Mouse (Mus musculus) cerebellum, adult 11-12 months (tissue): ENCODE data around the gene Csf2rb2.
A peak's percentile ranks its signal among the peaks of the same experiment; 100 is the strongest.

ENCODE experiments used
- DNase-seq: peaks from one replicate; pipeline ENCODE4 v3.0.0; 2022

Csf2rb2 gene

DNA sequence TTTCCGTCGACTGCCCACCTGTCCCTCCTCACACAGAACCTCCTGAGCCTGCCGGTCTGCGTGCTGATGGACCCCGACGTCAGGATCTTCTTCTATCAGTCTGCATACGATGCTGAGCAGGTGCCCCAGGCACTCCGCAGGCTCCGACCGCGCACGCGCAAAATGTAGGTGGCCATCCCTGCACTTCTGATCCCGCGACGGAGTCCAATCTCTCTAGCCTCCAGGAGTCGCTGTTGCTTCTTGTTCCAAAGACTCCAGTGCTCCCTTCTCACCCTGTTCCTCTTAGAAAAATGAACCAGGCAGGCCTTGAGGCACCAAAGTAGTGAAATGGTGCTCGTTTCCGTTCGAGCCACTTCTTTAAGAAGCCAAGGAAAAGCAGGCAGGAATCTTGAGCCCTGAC lies 50.8 kb downstream of the Csf2rb2 start:
- DNase-seq: peak; percentile 48

- no peak for DNase-seq
These were observed 57.1 kb downstream of the Csf2rb2 start for GRCm38 (mm10) chr15:78248410-78248809.

GRCm38 (mm10) chr15:78247659-78248058 lies 57.9 kb downstream of the Csf2rb2 start:
- DNase-seq: no peak

- no peak for DNase-seq
These were observed 59.1 kb downstream of the Csf2rb2 start for GRCm38 (mm10) chr15:78246143-78247116.

GRCm38 (mm10) chr15:78244695-78245492 lies 60.6 kb downstream of the Csf2rb2 start, which contains the start of gene Ncf4:
Ncf4 (plus strand) TSS chr15:78244801.
- DNase-seq: no peak

- no peak for DNase-seq
These were observed 61.7 kb downstream of the Csf2rb2 start for GRCm38 (mm10) chr15:78243774-78244173.

- DNase-seq: no peak
These were observed 62.5 kb downstream of the Csf2rb2 start for GRCm38 (mm10) chr15:78243061-78243460.

DNA sequence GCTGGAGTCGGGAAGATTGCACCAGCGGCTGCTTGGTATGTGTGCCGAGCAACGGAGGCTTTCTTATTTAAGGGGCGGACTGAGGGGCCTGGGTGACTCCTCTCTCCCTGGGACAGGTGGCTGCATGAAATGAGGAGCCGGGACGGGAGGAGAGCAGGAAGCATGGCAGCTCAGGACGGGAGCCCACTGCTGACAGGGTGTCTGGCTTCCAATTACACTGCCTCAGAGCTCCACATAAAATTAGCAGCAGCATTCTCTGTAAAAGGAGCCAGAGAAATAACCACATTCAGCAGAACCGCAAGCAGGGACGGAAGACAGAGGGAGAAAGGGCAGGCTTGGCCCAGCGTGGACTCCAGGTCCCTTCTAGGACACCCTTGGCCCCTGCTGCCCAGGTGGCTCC lies 64.2 kb downstream of the Csf2rb2 start:
- DNase-seq: no peak

DNA sequence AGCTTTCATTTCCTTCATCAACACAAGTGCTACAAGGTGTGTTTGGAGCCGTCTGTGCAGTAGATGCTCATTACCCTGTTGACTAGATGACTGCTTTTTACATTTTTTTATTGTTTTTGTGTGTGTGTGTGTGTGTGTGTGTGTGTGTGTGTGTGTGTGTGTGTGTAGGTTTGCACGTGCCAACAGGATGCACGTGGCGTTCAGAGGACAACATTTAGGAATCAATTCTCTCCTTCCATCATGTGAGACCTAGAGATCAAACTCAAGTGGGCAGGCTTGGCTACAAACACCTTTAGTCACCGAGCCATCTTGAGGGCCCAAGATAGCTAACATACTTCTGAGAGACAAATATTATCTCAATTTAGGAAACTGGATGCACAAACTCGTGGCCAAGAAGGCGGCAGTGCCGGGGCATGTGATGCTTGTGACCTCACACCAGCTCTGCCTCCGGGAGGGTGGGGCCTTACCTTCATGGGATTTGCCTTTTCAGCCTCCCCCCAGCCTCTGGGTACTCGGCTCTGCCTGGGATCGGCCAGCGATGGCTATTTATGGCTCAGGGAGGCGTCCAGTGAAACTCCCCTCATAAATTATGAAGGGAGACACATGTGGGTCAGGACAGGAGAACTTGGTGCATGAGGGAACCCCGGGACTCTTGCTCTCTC lies 65.4 kb downstream of the Csf2rb2 start:
- no peak for DNase-seq

DNA sequence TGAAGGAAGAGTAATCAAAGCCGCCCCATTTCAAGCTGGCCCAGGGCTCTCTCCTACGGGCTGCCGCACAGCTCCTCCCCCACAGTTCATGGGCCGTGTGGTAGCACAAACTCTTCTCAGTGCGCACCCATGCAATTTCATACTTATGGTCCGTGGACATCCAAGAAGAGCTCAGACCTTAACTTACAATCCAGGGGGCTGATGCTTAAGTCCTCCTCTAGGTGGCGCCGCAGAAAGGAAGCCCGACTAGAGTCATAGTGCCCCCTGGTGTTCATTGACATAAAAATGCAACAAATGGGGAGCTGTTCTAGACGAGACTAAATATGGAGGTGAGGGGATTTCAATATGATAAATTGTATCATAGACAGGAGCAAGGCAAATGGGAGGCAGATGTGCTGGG lies 66.1 kb downstream of the Csf2rb2 start:
- peak; percentile 30 for DNase-seq

- DNase-seq: no peak
These were observed 70.6 kb downstream of the Csf2rb2 start for GRCm38 (mm10) chr15:78234823-78235509.
